Mouse (Mus musculus) G1E (cell line): Measurements from ENCODE around the gene Spata5.

Source experiments
- CTCF ChIP-seq: IDR thresholded peaks from 2 replicates; pipeline ENCODE4 v1.5.1; 2012; ENCODE audit warnings: low read depth, low read length, inconsistent platforms, mixed read lengths
- TAL1 ChIP-seq: conservative IDR thresholded peaks from 2 replicates; pipeline ENCODE4 v1.6.1; 2012; ENCODE audit warnings: low read depth, low read length, inconsistent platforms, mixed read lengths

GRCm38 (mm10) chr3:37551486-37551885 lies 131.8 kb downstream of the Spata5 start:
- TF ChIP-seq CTCF = no peak
- TF ChIP-seq TAL1 = no peak
